Mouse (Mus musculus) limb, embryonic 13.5 days (tissue): ENCODE measurements around the gene Cdk2ap2. TPM values are rescaled to one million over a fixed set of nuclear protein-coding genes. Genes with fewer than 3 reads are reported as not detected.
"Not testable (repeated sequence)": the region's sequence is repeated elsewhere in the genome, so short reads cannot be mapped to it uniquely, and the experiment has no call there.

Experiments used
- ATAC-seq: fragments of 200-750 bp; cut with Nextera tagmentation; 2 replicates; pipeline ENCODE4 v1.8.0; 2017; ENCODE audit warnings: low read depth, moderate number of reproducible peaks, moderate TSS enrichment; ENCODE audit not compliant: low FRiP score
- H3K27ac ChIP-seq: fragments of 300-500 bp; sonication (generic); 2 replicates; pipeline ENCODE4 v1.5.1; 2015; ENCODE audit warnings: inconsistent platforms, mild to moderate bottlenecking, moderate library complexity
- H3K27me3 ChIP-seq: fragments of 300-500 bp; sonication (generic); 2 replicates; pipeline ENCODE4 v1.6.1; 2015; ENCODE audit warnings: mild to moderate bottlenecking, inconsistent platforms
- H3K36me3 ChIP-seq: fragments of 300-500 bp; sonication (generic); 2 replicates; pipeline ENCODE4 v1.6.1; 2015; ENCODE audit warnings: inconsistent platforms, mild to moderate bottlenecking, moderate library complexity
- H3K4me1 ChIP-seq: fragments of 300-500 bp; sonication (generic); 2 replicates; pipeline ENCODE4 v1.6.1; 2015; ENCODE audit warnings: inconsistent platforms
- H3K4me2 ChIP-seq: fragments of 300-500 bp; sonication (generic); replicated peaks from 2 replicates; pipeline ENCODE4 v1.6.1; 2015; ENCODE audit warnings: inconsistent platforms, mild to moderate bottlenecking, moderate library complexity
- H3K4me3 ChIP-seq: fragments of 300-500 bp; sonication (generic); 2 replicates; pipeline ENCODE4 v1.5.1; 2015; ENCODE audit warnings: moderate library complexity, mild to moderate bottlenecking, inconsistent platforms
- H3K9ac ChIP-seq: fragments of 300-500 bp; sonication (generic); 2 replicates; pipeline ENCODE4 v1.6.1; 2015; ENCODE audit warnings: mild to moderate bottlenecking, inconsistent platforms
- H3K9me3 ChIP-seq: fragments of 300-500 bp; sonication (generic); 2 replicates; pipeline ENCODE4 v1.6.1; 2016; ENCODE audit warnings: inconsistent platforms
- WGBS: fragments of 180-500 bp; shearing (Covaris S2); methylation state at CpG from one replicate; pipeline ENCODE4 v1.1.7; 2015; 5-methylcytosine and 5-hydroxymethylcytosine counted together
- polyA plus RNA-seq: library from polyadenylated mRNA; unstranded; fragments of >200 nt; fragmentation: Nextera tagmentation; extraction: Ambion mirVana; gene quantifications from 2 replicates; pipeline ENCODE4 v1.2.1, GENCODE M21; 2015

The Cdk2ap2 gene
- polyA plus RNA-seq, 1 experiment from 2014 or later, result 56.8 TPM

DNA sequence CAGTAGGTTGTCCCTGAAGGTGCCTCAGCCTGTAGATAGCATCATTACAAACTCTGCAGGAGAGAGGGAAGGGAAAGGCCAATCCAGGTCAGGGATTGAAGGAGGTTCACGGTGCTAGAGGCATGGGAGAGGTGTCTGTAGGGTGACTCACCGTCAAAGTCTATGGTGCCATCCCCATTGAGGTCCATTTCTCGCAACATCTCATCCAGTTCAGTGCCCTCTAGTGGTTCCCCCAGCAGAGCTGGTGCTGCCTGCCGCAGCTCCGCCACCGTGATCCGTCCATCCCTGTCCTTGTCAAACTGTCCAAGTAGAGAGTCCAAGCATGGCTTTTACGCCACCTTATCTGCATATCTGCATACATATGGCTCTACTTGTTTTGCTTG lies 39.0 kb downstream of the Cdk2ap2 start:
- H3K9me3 ChIP-seq, H3K4me2 ChIP-seq, H3K27me3 ChIP-seq, H3K27ac ChIP-seq, ATAC-seq, H3K4me3 ChIP-seq, H3K4me1 ChIP-seq, H3K9ac ChIP-seq: not testable (repeated sequence)
- 19% methylated on average over 8 of the region's 8 CpGs for WGBS
- peaks cover 28% of the 10 kb centered on the region for H3K36me3 ChIP-seq

DNA sequence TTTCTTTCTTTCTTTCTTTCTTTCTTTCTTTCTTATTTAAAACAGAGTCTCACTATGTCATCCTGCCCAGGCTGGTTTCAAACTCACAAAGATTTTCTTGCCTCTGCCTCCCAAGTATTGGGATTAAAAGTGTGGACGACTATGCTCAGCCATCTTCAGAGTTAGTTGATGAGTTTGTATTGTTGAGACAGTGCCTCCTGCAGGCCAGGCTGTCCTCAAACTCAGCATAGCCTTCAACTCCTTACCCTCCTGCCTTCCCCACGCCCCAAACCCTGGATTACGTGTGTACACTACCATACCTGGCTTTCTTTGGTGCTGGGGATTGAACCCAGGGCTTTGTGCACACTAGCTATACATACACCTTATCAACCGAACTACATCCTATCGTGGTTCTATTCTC lies 39.5 kb downstream of the Cdk2ap2 start:
- no peaks in the 10 kb centered on the region for H3K4me1 ChIP-seq
- no peak overlapping the region for H3K4me2 ChIP-seq
- WGBS, result 85% methylated on average over 5 of the region's 5 CpGs
- peaks cover 23% of the 10 kb centered on the region for H3K36me3 ChIP-seq
- no peak overlapping the region for H3K27ac ChIP-seq
- no peaks in the 10 kb centered on the region for H3K9me3 ChIP-seq
- no peaks in the 10 kb centered on the region for H3K27me3 ChIP-seq
- ATAC-seq, result no peak
- H3K9ac ChIP-seq, result no peak overlapping the region
- no peak overlapping the region for H3K4me3 ChIP-seq

GRCm38 (mm10) chr19:4137913-4138312 lies 40.9 kb downstream of the Cdk2ap2 start:
- no peak overlapping the region for H3K4me2 ChIP-seq
- H3K4me1 ChIP-seq, result no peaks in the 10 kb centered on the region
- WGBS, result 82% methylated on average over 5 of the region's 5 CpGs

DNA sequence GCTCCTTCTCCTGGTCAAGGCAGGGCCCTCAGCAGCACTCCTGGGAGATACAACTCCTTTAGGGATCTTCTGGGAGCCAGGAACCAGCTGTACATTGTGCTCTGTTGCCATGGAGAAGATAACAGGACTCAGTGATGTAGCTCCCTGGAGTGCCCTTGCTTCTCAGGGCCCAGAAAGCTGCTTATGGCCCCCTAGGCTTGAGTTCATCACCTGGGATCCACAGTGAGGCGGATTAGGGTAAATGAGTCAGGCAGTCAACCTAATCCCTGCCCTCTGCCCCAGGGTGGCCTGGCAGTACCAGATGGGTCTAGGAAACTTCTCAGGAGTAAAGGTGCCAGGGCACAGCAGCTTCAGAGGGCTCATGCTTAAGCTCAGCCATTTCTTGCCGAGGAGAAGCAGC lies 42.5 kb downstream of the Cdk2ap2 start, which contains the start of gene Gpr152:
Gene Gpr152, plus strand, starts transcription at position 342 of the 400 bp plus-strand sequence.
- no peak within 1 kb of the TSS for H3K4me2 ChIP-seq
- WGBS, result 63% methylated on average over 2 of the region's 2 CpGs
- no peaks in the 10 kb centered on the region for H3K36me3 ChIP-seq
- no peaks in the 10 kb centered on the region for H3K27me3 ChIP-seq
- ATAC-seq, result no peak
- H3K4me1 ChIP-seq, result no peaks in the 10 kb centered on the region
- H3K4me3 ChIP-seq, result no peak within 1 kb of the TSS
- 0 out of 2 replicates have a peak within 1 kb of the TSS, but pooled peaks have one; percentile 1 for H3K9ac ChIP-seq
- no peaks in the 10 kb centered on the region for H3K9me3 ChIP-seq
- H3K27ac ChIP-seq, result no peak within 1 kb of the TSS

More at GRCm38 (mm10) chr19:4137913-4138312, 40.9 kb downstream of the Cdk2ap2 start:
- no peak for ATAC-seq
- no peak overlapping the region for H3K4me3 ChIP-seq
- peaks cover 8% of the 10 kb centered on the region for H3K36me3 ChIP-seq
- H3K27ac ChIP-seq, result no peak overlapping the region
- no peak overlapping the region for H3K9ac ChIP-seq
- no peaks in the 10 kb centered on the region for H3K27me3 ChIP-seq
- H3K9me3 ChIP-seq, result no peaks in the 10 kb centered on the region

- H3K4me1 ChIP-seq, result no peaks in the 10 kb centered on the region
- no peak for ATAC-seq
- no peak overlapping the region for H3K4me2 ChIP-seq
- no peaks in the 10 kb centered on the region for H3K27me3 ChIP-seq
- no peak overlapping the region for H3K27ac ChIP-seq
- no peaks in the 10 kb centered on the region for H3K9me3 ChIP-seq
- H3K9ac ChIP-seq, result no peak overlapping the region
- WGBS, result 76% methylated on average over 6 of the region's 6 CpGs
- H3K36me3 ChIP-seq, result no peaks in the 10 kb centered on the region
- H3K4me3 ChIP-seq, result no peak overlapping the region
Measured at GRCm38 (mm10) chr19:4140147-4140546, 43.2 kb downstream of the Cdk2ap2 start.

- 95% methylated on average over 18 of the region's 18 CpGs for WGBS
- Histone ChIP-seq H3K27ac (no peak overlapping the region), H3K4me1 (peaks cover under 1% of the 10 kb centered on the region; the same call in 1 of the 2 replicates), H3K27me3 (no peaks in the 10 kb centered on the region), H3K36me3 (no peaks in the 10 kb centered on the region), H3K4me3 (no peak overlapping the region), H3K9ac (0 out of 2 replicates have a peak overlapping the region, but pooled peaks have one; percentile 25), H3K9me3 (no peaks in the 10 kb centered on the region), H3K4me2 (no peak overlapping the region)
- ATAC-seq, result no peak
Measured at GRCm38 (mm10) chr19:4142416-4143173, 45.6 kb downstream of the Cdk2ap2 start.

DNA sequence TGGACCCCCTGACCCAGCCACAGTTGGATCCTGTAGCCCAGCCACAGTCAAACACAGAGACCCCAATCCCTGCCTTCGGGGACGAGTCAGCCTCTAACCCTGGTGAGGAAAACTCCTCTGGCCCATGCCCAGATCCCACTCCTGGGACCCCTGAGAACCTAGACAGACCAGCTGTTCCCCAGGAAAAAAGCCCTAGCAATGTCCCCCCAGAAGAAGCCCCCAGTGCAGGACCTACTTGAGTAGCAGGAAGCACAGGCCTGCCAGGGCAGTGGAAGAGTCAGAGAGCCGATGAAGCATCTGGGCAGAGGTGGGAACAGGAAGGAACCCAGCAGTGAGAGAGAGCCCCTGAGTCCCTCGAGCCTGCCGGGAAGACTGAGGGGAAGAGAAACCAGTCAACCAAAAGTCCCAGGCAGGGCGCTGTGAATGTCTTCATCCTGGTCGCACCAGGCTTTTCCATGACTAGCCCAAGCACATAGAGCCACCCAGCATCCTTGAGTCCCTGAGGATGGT lies 46.8 kb downstream of the Cdk2ap2 start, which contains the start of gene Cabp4:
Gene Cabp4, minus strand, starts transcription at position 275 of the 510 bp plus-strand sequence.
- Histone ChIP-seq H3K9me3 (no peaks in the 10 kb centered on the region), H3K36me3 (no peaks in the 10 kb centered on the region), H3K4me3 (no peak within 1 kb of the TSS), H3K4me1 (peaks cover 6% of the 10 kb centered on the region), H3K27me3 (no peaks in the 10 kb centered on the region), H3K27ac (no peak within 1 kb of the TSS), H3K9ac (peak within 1 kb of the TSS; percentile 19; the same call in 1 of the 2 replicates), H3K4me2 (no peak within 1 kb of the TSS)
- 89% methylated on average over 7 of the region's 7 CpGs for WGBS
- ATAC-seq, result no peak

GRCm38 (mm10) chr19:4144550-4145498 lies 47.8 kb downstream of the Cdk2ap2 start:
- Histone ChIP-seq H3K9ac (no peak overlapping the region), H3K27me3 (no peaks in the 10 kb centered on the region), H3K36me3 (peaks cover 1% of the 10 kb centered on the region; the same call in 1 of the 2 replicates), H3K9me3 (no peaks in the 10 kb centered on the region), H3K4me1 (peaks cover 15% of the 10 kb centered on the region), H3K4me2 (no peak overlapping the region), H3K4me3 (no peak overlapping the region), H3K27ac (no peak overlapping the region)
- WGBS, result 76% methylated on average over 16 of the region's 16 CpGs
- ATAC-seq, result no peak

- H3K4me1 ChIP-seq, result peaks cover 18% of the 10 kb centered on the region
- no peak overlapping the region for H3K9ac ChIP-seq
- H3K27me3 ChIP-seq, result no peaks in the 10 kb centered on the region
- WGBS, result 93% methylated on average over 5 of the region's 5 CpGs
- no peak overlapping the region for H3K27ac ChIP-seq
- no peak overlapping the region for H3K4me2 ChIP-seq
- ATAC-seq, result no peak
- peaks cover 13% of the 10 kb centered on the region for H3K36me3 ChIP-seq
- H3K4me3 ChIP-seq, result no peak overlapping the region
- no peaks in the 10 kb centered on the region for H3K9me3 ChIP-seq
Measured at GRCm38 (mm10) chr19:4145936-4146335, 49.0 kb downstream of the Cdk2ap2 start.

DNA sequence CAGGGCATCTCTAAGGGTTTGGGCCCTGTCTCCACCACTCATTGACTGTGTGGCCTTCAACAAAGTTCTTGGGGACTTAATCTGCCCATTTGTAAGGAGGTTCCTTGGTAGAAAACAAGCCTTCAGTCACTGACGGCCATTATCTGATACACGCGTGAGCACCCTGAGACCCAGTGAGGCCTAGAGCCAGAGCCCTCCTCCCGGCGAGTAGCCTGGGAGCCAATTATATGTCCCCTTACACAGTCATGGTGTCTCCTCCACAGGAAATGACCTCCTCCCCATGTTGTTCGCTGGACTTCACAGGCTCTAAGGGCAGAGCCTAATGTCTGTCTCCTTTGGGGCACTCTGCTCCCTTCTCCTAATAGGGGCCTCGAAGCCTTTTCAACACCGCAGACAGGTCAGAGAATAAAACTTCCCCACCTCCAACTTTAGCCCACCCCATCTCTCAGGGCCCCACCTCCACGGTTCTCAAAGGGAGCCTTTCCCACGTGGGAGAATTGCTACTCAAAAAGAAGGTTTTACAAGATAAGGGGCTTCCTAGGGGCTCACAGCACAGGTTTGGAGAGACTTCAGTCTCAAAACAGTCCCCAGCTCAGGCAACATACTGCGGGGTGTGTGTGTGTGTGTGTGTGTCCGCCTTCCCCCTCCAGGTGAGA lies 49.5 kb downstream of the Cdk2ap2 start:
- Histone ChIP-seq H3K4me1 (peaks cover 18% of the 10 kb centered on the region), H3K9me3 (no peaks in the 10 kb centered on the region), H3K27ac (no peak overlapping the region), H3K4me2 (no peak overlapping the region), H3K9ac (peak overlapping the region; percentile 27; the same call in 1 of the 2 replicates), H3K27me3 (no peaks in the 10 kb centered on the region), H3K36me3 (peaks cover 18% of the 10 kb centered on the region), H3K4me3 (no peak overlapping the region)
- 67% methylated on average over 12 of the region's 12 CpGs for WGBS
- ATAC-seq, result no peak

- no peak overlapping the region for H3K4me2 ChIP-seq
- H3K9me3 ChIP-seq, result no peaks in the 10 kb centered on the region
- no peak for ATAC-seq
- WGBS, result 52% methylated on average over 3 of the region's 3 CpGs
- no peak overlapping the region for H3K4me3 ChIP-seq
- peaks cover 22% of the 10 kb centered on the region for H3K36me3 ChIP-seq
- H3K27ac ChIP-seq, result no peak overlapping the region
- H3K4me1 ChIP-seq, result peaks cover 18% of the 10 kb centered on the region
- no peaks in the 10 kb centered on the region for H3K27me3 ChIP-seq
- peak overlapping the region; percentile 27 for H3K9ac ChIP-seq
Measured at GRCm38 (mm10) chr19:4147022-4147405, 50.0 kb downstream of the Cdk2ap2 start.
